Mouse (Mus musculus) hindbrain, embryonic 10.5 days (tissue): ENCODE data around the gene Iqcf3. TPM values are rescaled to one million over a fixed set of nuclear protein-coding genes. Genes with fewer than 3 reads are reported as not detected.
A peak's percentile ranks its signal among the peaks of the same experiment; 100 is the strongest.

ENCODE experiments used
- DNase-seq: peaks from one replicate; pipeline ENCODE4 v3.0.0-alpha.2; 2017; ENCODE audit warnings: low spot score
- H3K27ac ChIP-seq: fragments of 300-500 bp; sonication (generic); 2 replicates; pipeline ENCODE4 v1.5.1; 2016; ENCODE audit warnings: mild to moderate bottlenecking, moderate library complexity
- H3K27me3 ChIP-seq: fragments of 300-500 bp; sonication (generic); 2 replicates; pipeline ENCODE4 v1.6.1; 2016; ENCODE audit warnings: mild to moderate bottlenecking; ENCODE audit not compliant: poor library complexity, insufficient read depth, severe bottlenecking
- H3K36me3 ChIP-seq: fragments of 300-500 bp; sonication (generic); 2 replicates; pipeline ENCODE4 v1.6.1; 2016; ENCODE audit warnings: mild to moderate bottlenecking, moderate library complexity
- H3K4me1 ChIP-seq: fragments of 300-500 bp; sonication (generic); replicated peaks from 2 replicates; pipeline ENCODE4 v1.6.1; 2016; ENCODE audit warnings: mild to moderate bottlenecking
- H3K4me3 ChIP-seq: fragments of 300-500 bp; sonication (generic); 2 replicates; pipeline ENCODE4 v1.5.1; 2016; ENCODE audit warnings: mild to moderate bottlenecking, moderate library complexity
- H3K9me3 ChIP-seq: fragments of 300-500 bp; sonication (generic); 2 replicates; pipeline ENCODE4 v1.6.1; 2016; ENCODE audit warnings: mild to moderate bottlenecking, moderate library complexity
- WGBS: fragments of 180-500 bp; shearing (Covaris S2); methylation state at CpG from one replicate; pipeline ENCODE4 v1.1.7; 2016; 5-methylcytosine and 5-hydroxymethylcytosine counted together
- polyA plus RNA-seq: library from polyadenylated mRNA; unstranded; fragments of >200 nt; fragmentation: Nextera tagmentation; extraction: Ambion mirVana; gene quantifications from 2 replicates; pipeline ENCODE4 v1.2.1, GENCODE M21; 2016

Gene Iqcf3
- polyA plus RNA-seq, 1 experiment from 2014 or later = not detected

- 83% methylated on average over 8 of the region's 8 CpGs for WGBS
Measured at GRCm38 (mm10) chr9:106564025-106564424, 2.6 kb upstream of the Iqcf3 start.

GRCm38 (mm10) chr9:106562291-106562690, 860 bp upstream of the Iqcf3 start:
- Histone ChIP-seq H3K9me3 (no peaks in the 10 kb centered on the region), H3K36me3 (no peaks in the 10 kb centered on the region), H3K27me3 (no peaks in the 10 kb centered on the region), H3K27ac (no peak overlapping the region), H3K4me1 (no peaks in the 10 kb centered on the region), H3K4me3 (no peak overlapping the region)
- WGBS = 94% methylated on average over 11 of the region's 11 CpGs
- DNase-seq = no peak

More at GRCm38 (mm10) chr9:106564025-106564424, 2.6 kb upstream of the Iqcf3 start:
- Histone ChIP-seq H3K27me3 (no peaks in the 10 kb centered on the region), H3K36me3 (no peaks in the 10 kb centered on the region), H3K9me3 (no peaks in the 10 kb centered on the region), H3K27ac (no peak overlapping the region), H3K4me3 (no peak overlapping the region), H3K4me1 (no peaks in the 10 kb centered on the region)
- no peak for DNase-seq

GRCm38 (mm10) chr9:106534975-106535374, 26.5 kb downstream of the Iqcf3 start:
- WGBS = 93% methylated on average over 11 of the region's 11 CpGs

GRCm38 (mm10) chr9:106534296-106534695, 27.1 kb downstream of the Iqcf3 start:
- 92% methylated on average over 7 of the region's 7 CpGs for WGBS
- H3K27ac ChIP-seq = no peak overlapping the region
- no peaks in the 10 kb centered on the region for H3K27me3 ChIP-seq
- H3K36me3 ChIP-seq = no peaks in the 10 kb centered on the region
- H3K4me1 ChIP-seq = no peaks in the 10 kb centered on the region
- DNase-seq = no peak
- no peak overlapping the region for H3K4me3 ChIP-seq
- H3K9me3 ChIP-seq = no peaks in the 10 kb centered on the region

More at GRCm38 (mm10) chr9:106534975-106535374, 26.5 kb downstream of the Iqcf3 start:
- Histone ChIP-seq H3K4me3 (no peak overlapping the region), H3K27me3 (no peaks in the 10 kb centered on the region), H3K9me3 (no peaks in the 10 kb centered on the region), H3K4me1 (no peaks in the 10 kb centered on the region), H3K27ac (no peak overlapping the region), H3K36me3 (no peaks in the 10 kb centered on the region)
- no peak for DNase-seq

GRCm38 (mm10) chr9:106531833-106532232, 29.6 kb downstream of the Iqcf3 start:
- no peaks in the 10 kb centered on the region for H3K27me3 ChIP-seq
- H3K4me1 ChIP-seq = no peaks in the 10 kb centered on the region
- no peaks in the 10 kb centered on the region for H3K36me3 ChIP-seq
- WGBS = 32% methylated on average over 3 of the region's 3 CpGs
- no peaks in the 10 kb centered on the region for H3K9me3 ChIP-seq
- peak; percentile 17 for DNase-seq
- H3K27ac ChIP-seq = no peak overlapping the region
- H3K4me3 ChIP-seq = no peak overlapping the region

- Histone ChIP-seq H3K4me1 (no peaks in the 10 kb centered on the region), H3K4me3 (no peak overlapping the region), H3K27ac (no peak overlapping the region), H3K36me3 (no peaks in the 10 kb centered on the region), H3K9me3 (no peaks in the 10 kb centered on the region), H3K27me3 (no peaks in the 10 kb centered on the region)
- DNase-seq = no peak
- WGBS = 83% methylated on average over 8 of the region's 8 CpGs
Measured at GRCm38 (mm10) chr9:106519909-106520308, 41.5 kb downstream of the Iqcf3 start.

- 75% methylated on average over 2 of the region's 2 CpGs for WGBS
- Histone ChIP-seq H3K9me3 (no peaks in the 10 kb centered on the region), H3K27me3 (no peaks in the 10 kb centered on the region), H3K27ac (no peak overlapping the region), H3K4me3 (no peak overlapping the region), H3K36me3 (no peaks in the 10 kb centered on the region), H3K4me1 (no peaks in the 10 kb centered on the region)
- DNase-seq = no peak
Measured at GRCm38 (mm10) chr9:106519433-106519832, 42.0 kb downstream of the Iqcf3 start.

GRCm38 (mm10) chr9:106514273-106514672, 47.2 kb downstream of the Iqcf3 start, which contains the start of gene Iqcf5:
Gene Iqcf5 (plus strand): TSS chr9:106514573.
- H3K36me3 ChIP-seq = no peaks in the 10 kb centered on the region
- no peaks in the 10 kb centered on the region for H3K27me3 ChIP-seq
- no peak for DNase-seq
- H3K27ac ChIP-seq = no peak within 1 kb of the TSS
- 92% methylated on average over 4 of the region's 4 CpGs for WGBS
- H3K4me1 ChIP-seq = no peaks in the 10 kb centered on the region
- H3K4me3 ChIP-seq = no peak within 1 kb of the TSS
- no peaks in the 10 kb centered on the region for H3K9me3 ChIP-seq

- H3K4me3 ChIP-seq = no peak overlapping the region
- no peaks in the 10 kb centered on the region for H3K36me3 ChIP-seq
- 81% methylated on average over 6 of the region's 6 CpGs for WGBS
- no peaks in the 10 kb centered on the region for H3K27me3 ChIP-seq
- no peaks in the 10 kb centered on the region for H3K9me3 ChIP-seq
- no peak overlapping the region for H3K27ac ChIP-seq
- no peak for DNase-seq
- H3K4me1 ChIP-seq = no peaks in the 10 kb centered on the region
Measured at GRCm38 (mm10) chr9:106513566-106513965, 47.9 kb downstream of the Iqcf3 start.

- WGBS = 77% methylated on average over 13 of the region's 13 CpGs
- Histone ChIP-seq H3K9me3 (no peaks in the 10 kb centered on the region), H3K36me3 (no peaks in the 10 kb centered on the region), H3K27ac (no peak overlapping the region), H3K27me3 (no peaks in the 10 kb centered on the region), H3K4me3 (no peak overlapping the region), H3K4me1 (no peaks in the 10 kb centered on the region)
- no peak for DNase-seq
Measured at GRCm38 (mm10) chr9:106512729-106513450, 48.5 kb downstream of the Iqcf3 start.

GRCm38 (mm10) chr9:106509356-106509755, 52.1 kb downstream of the Iqcf3 start:
- H3K36me3 ChIP-seq = no peaks in the 10 kb centered on the region
- DNase-seq = no peak
- H3K9me3 ChIP-seq = no peaks in the 10 kb centered on the region
- 93% methylated on average over 10 of the region's 10 CpGs for WGBS
- H3K4me3 ChIP-seq = no peak overlapping the region
- H3K27ac ChIP-seq = no peak overlapping the region
- H3K4me1 ChIP-seq = no peaks in the 10 kb centered on the region
- no peaks in the 10 kb centered on the region for H3K27me3 ChIP-seq

GRCm38 (mm10) chr9:106504246-106504645, 57.2 kb downstream of the Iqcf3 start:
- no peaks in the 10 kb centered on the region for H3K4me1 ChIP-seq
- no peak overlapping the region for H3K4me3 ChIP-seq
- H3K9me3 ChIP-seq = no peaks in the 10 kb centered on the region
- no peaks in the 10 kb centered on the region for H3K36me3 ChIP-seq
- DNase-seq = no peak
- no peak overlapping the region for H3K27ac ChIP-seq
- H3K27me3 ChIP-seq = no peaks in the 10 kb centered on the region
- WGBS = 67% methylated on average over 6 of the region's 6 CpGs

GRCm38 (mm10) chr9:106501846-106502245, 59.6 kb downstream of the Iqcf3 start:
- WGBS = 90% methylated on average over 22 of the region's 22 CpGs

More at GRCm38 (mm10) chr9:106501846-106502245, 59.6 kb downstream of the Iqcf3 start:
- H3K4me1 ChIP-seq = no peaks in the 10 kb centered on the region
- H3K9me3 ChIP-seq = no peaks in the 10 kb centered on the region
- H3K27ac ChIP-seq = no peak overlapping the region
- H3K4me3 ChIP-seq = no peak overlapping the region
- no peak for DNase-seq
- H3K27me3 ChIP-seq = no peaks in the 10 kb centered on the region
- H3K36me3 ChIP-seq = no peaks in the 10 kb centered on the region
